Mouse (Mus musculus) intestine, embryonic 15.5 days (tissue): ENCODE data around the gene Map2k1. TPM values are rescaled to one million over a fixed set of nuclear protein-coding genes. Genes with fewer than 3 reads are reported as not detected.
"Not testable (repeated sequence)": the region's sequence is repeated elsewhere in the genome, so short reads cannot be mapped to it uniquely, and the experiment has no call there.

Source experiments
- ATAC-seq: fragments of 200-750 bp; cut with Nextera tagmentation; 2 replicates; pipeline ENCODE4 v1.8.0; 2017; ENCODE audit warnings: moderate TSS enrichment, moderate library complexity
- H3K27ac ChIP-seq: fragments of 300-500 bp; sonication (generic); 2 replicates; pipeline ENCODE4 v1.5.1; 2015; ENCODE audit warnings: mild to moderate bottlenecking, inconsistent platforms
- H3K27me3 ChIP-seq: fragments of 300-500 bp; sonication (generic); replicated peaks from 2 replicates; pipeline ENCODE4 v1.6.1; 2015; ENCODE audit warnings: inconsistent platforms
- H3K36me3 ChIP-seq: fragments of 300-500 bp; sonication (generic); 2 replicates; pipeline ENCODE4 v1.6.1; 2015; ENCODE audit warnings: inconsistent platforms
- H3K4me1 ChIP-seq: fragments of 300-500 bp; sonication (generic); replicated peaks from 2 replicates; pipeline ENCODE4 v1.6.1; 2015; ENCODE audit warnings: inconsistent platforms
- H3K4me2 ChIP-seq: fragments of 300-500 bp; sonication (generic); replicated peaks from 2 replicates; pipeline ENCODE4 v1.6.1; 2015; ENCODE audit warnings: mild to moderate bottlenecking, inconsistent platforms
- H3K4me3 ChIP-seq: fragments of 300-500 bp; sonication (generic); replicated peaks from 2 replicates; pipeline ENCODE4 v1.5.1; 2015; ENCODE audit warnings: inconsistent platforms
- H3K9ac ChIP-seq: fragments of 300-500 bp; sonication (generic); 2 replicates; pipeline ENCODE4 v1.6.1; 2015; ENCODE audit warnings: inconsistent platforms
- H3K9me3 ChIP-seq: fragments of 300-500 bp; sonication (generic); 2 replicates; pipeline ENCODE4 v1.6.1; 2016; ENCODE audit warnings: inconsistent platforms
- WGBS: fragments of 180-500 bp; shearing (Covaris S2); methylation state at CpG from one replicate; pipeline ENCODE4 v1.1.7; 2015; 5-methylcytosine and 5-hydroxymethylcytosine counted together
- polyA plus RNA-seq: library from polyadenylated mRNA; unstranded; fragments of >200 nt; fragmentation: Nextera tagmentation; extraction: Ambion mirVana; gene quantifications from 2 replicates; pipeline ENCODE4 v1.2.1, GENCODE M21; 2015

Gene Map2k1
- polyA plus RNA-seq, 1 experiment from 2014 or later = 102 TPM

DNA sequence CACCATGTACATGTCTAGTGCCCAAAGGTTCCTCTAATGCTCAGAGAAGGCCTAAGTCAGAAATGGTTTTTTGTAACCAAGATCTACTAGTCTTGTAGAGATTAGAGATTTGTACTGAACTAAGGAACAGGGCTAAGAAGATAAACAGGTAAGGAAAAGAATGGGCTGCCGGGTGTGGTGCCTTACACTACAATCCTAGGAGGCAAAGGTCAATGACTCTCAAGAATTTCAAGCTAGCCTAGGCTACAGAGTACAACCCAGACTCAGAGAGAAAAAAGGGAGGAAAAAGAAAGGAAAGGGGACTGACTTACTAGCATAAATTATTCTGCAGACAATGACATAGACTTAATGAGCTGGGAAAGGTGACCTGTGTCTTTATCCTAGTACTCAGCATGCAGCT, 32.8 kb downstream of the Map2k1 start:
- no peak overlapping the region for H3K4me2 ChIP-seq
- H3K27me3 ChIP-seq = no peaks in the 10 kb centered on the region
- H3K9ac ChIP-seq = no peak overlapping the region
- H3K4me1 ChIP-seq = no peaks in the 10 kb centered on the region
- H3K36me3 ChIP-seq = no peaks in the 10 kb centered on the region
- H3K4me3 ChIP-seq = no peak overlapping the region
- WGBS = 47% methylated on average over 1 of the region's 1 CpGs
- peak; percentile 82 for ATAC-seq
- H3K27ac ChIP-seq = no peak overlapping the region
- no peaks in the 10 kb centered on the region for H3K9me3 ChIP-seq

DNA sequence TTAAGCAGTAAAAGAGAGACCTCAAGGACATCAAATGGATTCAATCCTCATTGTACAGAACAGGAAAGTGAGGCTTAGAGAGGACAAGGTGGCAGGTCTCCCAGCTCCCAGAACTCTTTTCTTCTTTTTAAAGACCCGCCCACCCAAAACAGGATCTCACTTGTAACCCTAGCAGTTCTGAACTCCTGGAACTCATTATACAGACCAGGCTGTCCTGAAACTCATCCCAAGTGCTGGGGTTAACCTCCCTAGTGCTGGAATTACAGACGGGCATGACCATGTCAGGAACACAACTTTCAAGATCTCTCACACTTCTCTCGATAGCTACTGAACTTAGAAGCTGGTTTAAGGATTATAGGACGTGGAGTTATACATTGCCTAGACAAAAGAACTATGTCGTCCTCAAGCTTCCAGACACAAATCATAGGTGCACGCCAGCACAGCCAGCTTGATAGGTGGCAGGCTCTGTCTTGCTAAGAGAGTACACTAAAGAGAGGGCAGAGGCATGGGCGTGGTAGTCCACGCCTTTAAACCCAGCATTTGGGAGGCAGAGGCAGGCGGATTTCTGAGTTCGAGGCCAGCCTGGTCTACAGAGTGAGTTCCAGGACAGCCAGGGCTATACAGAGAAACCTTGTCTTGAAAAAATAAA, 33.5 kb downstream of the Map2k1 start:
- Histone ChIP-seq H3K27ac (no peak overlapping the region), H3K4me1 (no peaks in the 10 kb centered on the region), H3K36me3 (no peaks in the 10 kb centered on the region), H3K27me3 (no peaks in the 10 kb centered on the region), H3K9ac (no peak overlapping the region), H3K4me3 (no peak overlapping the region), H3K4me2 (no peak overlapping the region), H3K9me3 (no peaks in the 10 kb centered on the region)
- 85% methylated on average over 10 of the region's 10 CpGs for WGBS
- ATAC-seq = no peak

DNA sequence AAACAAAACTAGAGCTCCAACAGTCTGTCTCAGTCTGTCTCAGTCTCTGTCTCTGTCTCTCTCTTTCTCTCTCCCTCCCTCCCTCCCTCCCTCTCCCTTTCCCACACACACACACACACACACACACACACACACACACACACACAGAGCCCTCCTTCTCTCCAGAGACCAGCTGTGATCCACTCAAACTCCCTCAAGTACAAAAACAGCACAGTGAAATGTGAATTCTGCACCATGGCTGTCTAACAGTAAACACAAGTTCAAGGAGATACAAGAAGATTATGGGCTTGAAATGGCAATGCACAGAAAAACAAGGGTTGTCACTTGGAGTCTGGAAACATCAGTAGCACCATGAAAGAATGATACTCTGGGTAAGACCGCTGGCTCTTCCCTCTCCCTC, 34.1 kb downstream of the Map2k1 start:
- 74% methylated on average over 1 of the region's 1 CpGs for WGBS
- ATAC-seq = no peak
- no peak overlapping the region for H3K27ac ChIP-seq

DNA sequence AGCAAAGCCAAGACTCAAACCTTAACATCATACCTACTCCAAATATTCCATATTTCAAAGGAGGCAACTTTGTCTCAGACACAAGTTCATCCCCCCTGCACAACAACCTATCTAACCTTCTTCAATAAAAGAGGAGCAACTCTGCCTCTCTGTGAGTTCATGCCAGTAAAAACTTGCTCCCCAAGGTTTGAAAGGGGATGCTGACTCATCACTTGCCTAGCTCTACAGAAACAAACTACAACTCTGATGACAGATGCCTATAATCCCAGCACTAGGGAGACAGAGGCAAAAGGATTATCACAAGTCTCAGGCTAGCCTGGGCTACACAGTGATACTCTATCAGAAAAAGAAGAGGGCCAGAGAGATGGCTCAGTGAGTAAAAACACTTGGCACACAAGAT, 35.5 kb downstream of the Map2k1 start:
- no peak overlapping the region for H3K9ac ChIP-seq
- H3K9me3 ChIP-seq = no peaks in the 10 kb centered on the region
- no peak for ATAC-seq
- H3K27me3 ChIP-seq = no peaks in the 10 kb centered on the region
- H3K4me2 ChIP-seq = no peak overlapping the region
- H3K27ac ChIP-seq = no peak overlapping the region
- H3K4me3 ChIP-seq = no peak overlapping the region
- peaks cover 3% of the 10 kb centered on the region; the same call in 1 of the 2 replicates for H3K4me1 ChIP-seq
- H3K36me3 ChIP-seq = 0 out of 2 replicates have a peak, but pooled peaks cover 3% of the 10 kb centered on the region

More for the DNA sequence above, 34.1 kb downstream of the Map2k1 start:
- Histone ChIP-seq H3K9ac (no peak overlapping the region), H3K27me3 (no peaks in the 10 kb centered on the region), H3K4me1 (peaks cover 2% of the 10 kb centered on the region; the same call in 1 of the 2 replicates), H3K4me3 (no peak overlapping the region), H3K4me2 (no peak overlapping the region), H3K36me3 (0 out of 2 replicates have a peak, but pooled peaks cover 3% of the 10 kb centered on the region), H3K9me3 (no peaks in the 10 kb centered on the region)

DNA sequence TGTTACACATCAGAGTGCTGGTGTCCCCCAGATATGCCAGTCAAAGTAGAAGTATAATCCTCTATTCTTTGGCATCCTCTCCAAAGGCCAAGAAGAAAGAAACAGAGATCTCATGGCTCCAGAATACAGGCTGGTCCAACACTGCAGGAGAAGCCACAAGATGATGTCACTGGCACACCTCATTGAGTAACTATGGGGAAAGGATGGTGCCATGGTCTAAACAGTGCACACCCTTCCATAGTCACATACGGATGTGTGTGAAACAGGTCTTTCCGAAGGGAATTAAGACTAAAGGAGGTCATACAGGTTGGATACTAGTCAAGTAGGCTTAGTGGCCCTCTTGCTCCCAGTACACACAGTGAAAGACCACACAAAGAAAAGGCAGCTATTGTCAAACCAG, 36.8 kb downstream of the Map2k1 start:
- H3K27ac ChIP-seq = no peak overlapping the region
- no peak for ATAC-seq
- 92% methylated on average over 2 of the region's 2 CpGs for WGBS

DNA sequence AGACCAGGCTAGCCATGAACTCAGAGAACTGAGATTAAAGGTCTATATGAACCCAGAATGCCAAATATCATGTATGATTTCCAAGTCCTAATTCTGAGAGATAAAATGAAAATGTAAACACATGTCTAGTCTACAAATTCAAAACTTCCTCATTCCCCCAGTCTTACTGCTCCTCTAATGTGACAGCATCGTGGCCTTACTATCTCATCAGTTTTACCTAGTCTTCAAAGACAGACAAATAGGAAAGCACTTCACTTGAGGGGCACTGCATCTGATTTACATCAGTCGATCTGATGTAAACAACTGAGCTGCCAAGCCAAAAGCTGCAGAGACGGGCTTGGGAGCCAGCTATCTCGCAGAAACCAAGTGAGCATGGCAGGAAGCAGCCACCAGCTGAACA, 37.3 kb downstream of the Map2k1 start:
- peaks cover 6% of the 10 kb centered on the region; the same call in 1 of the 2 replicates for H3K36me3 ChIP-seq
- H3K4me1 ChIP-seq = peaks cover 3% of the 10 kb centered on the region; the same call in 1 of the 2 replicates
- ATAC-seq = no peak
- 50% methylated on average over 4 of the region's 4 CpGs for WGBS
- no peak overlapping the region for H3K27ac ChIP-seq
- no peak overlapping the region for H3K4me2 ChIP-seq
- no peaks in the 10 kb centered on the region for H3K9me3 ChIP-seq
- no peak overlapping the region for H3K9ac ChIP-seq
- H3K4me3 ChIP-seq = no peak overlapping the region
- H3K27me3 ChIP-seq = no peaks in the 10 kb centered on the region

More for the DNA sequence above, 36.8 kb downstream of the Map2k1 start:
- no peak overlapping the region for H3K4me3 ChIP-seq
- H3K9me3 ChIP-seq = no peaks in the 10 kb centered on the region
- H3K36me3 ChIP-seq = peaks cover 6% of the 10 kb centered on the region; the same call in 1 of the 2 replicates
- no peak overlapping the region for H3K4me2 ChIP-seq
- H3K9ac ChIP-seq = no peak overlapping the region
- H3K27me3 ChIP-seq = no peaks in the 10 kb centered on the region
- H3K4me1 ChIP-seq = peaks cover 3% of the 10 kb centered on the region; the same call in 1 of the 2 replicates

DNA sequence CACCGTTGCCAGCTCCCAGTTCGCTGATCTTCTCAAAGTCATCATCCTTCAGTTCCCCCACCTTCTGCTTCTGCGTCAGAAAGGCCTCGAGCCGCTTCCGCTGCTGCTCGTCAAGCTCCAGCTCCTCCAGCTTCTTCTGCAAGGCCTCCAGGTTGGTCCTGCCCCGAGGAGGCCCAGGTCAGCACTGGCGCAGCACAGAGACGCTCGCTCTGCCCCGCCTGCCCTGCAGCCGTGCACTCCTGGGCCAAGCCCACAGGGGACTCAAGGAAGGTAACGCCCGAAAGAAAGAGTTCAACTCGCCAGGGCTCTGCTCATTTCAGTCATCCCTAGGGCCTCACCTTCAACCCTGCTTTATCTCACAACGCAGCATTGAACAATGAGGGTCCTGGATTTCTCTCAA, 39.0 kb downstream of the Map2k1 start:
- ATAC-seq = peak; percentile 76
- no peak overlapping the region for H3K27ac ChIP-seq

DNA sequence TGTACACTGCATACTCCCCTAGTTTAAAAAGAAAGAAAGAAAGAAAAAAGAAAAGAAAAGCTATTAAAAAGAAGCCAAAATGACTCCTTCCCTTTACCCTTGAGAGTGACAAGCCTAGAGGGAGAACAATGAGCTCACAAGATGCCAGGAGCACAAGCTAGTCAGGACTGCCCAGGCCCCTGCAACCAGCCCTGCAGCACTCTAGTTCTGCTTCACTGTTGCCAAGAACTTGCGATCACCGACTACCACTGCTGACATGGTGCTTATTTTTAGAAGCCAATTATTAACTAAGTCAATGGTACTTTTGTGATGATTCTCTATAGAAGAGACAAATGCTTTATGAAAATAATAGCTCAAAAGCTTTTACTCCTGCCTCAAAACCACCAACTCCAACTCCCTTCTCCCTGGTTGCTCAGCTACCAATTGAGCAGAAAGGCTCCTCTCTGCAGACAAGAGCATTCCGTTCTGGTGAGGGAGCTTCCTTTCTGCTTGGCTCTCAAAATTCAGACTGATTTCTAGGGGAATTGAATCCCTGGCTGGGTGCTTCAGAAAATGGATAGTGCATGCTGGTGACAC, 45.8 kb downstream of the Map2k1 start:
- Histone ChIP-seq H3K36me3 (peaks cover 14% of the 10 kb centered on the region), H3K4me1 (no peaks in the 10 kb centered on the region), H3K4me2 (no peak overlapping the region), H3K4me3 (no peak overlapping the region), H3K27me3 (no peaks in the 10 kb centered on the region), H3K9ac (no peak overlapping the region), H3K9me3 (no peaks in the 10 kb centered on the region), H3K27ac (no peak overlapping the region)
- ATAC-seq = no peak
- 80% methylated on average over 3 of the region's 3 CpGs for WGBS

More for the DNA sequence above, 39.0 kb downstream of the Map2k1 start:
- H3K9me3 ChIP-seq = no peaks in the 10 kb centered on the region
- no peak overlapping the region for H3K4me2 ChIP-seq
- peaks cover 3% of the 10 kb centered on the region; the same call in 1 of the 2 replicates for H3K4me1 ChIP-seq
- H3K27me3 ChIP-seq = no peaks in the 10 kb centered on the region
- H3K36me3 ChIP-seq = peaks cover 6% of the 10 kb centered on the region
- no peak overlapping the region for H3K9ac ChIP-seq
- no peak overlapping the region for H3K4me3 ChIP-seq
- WGBS = 77% methylated on average over 17 of the region's 17 CpGs

DNA sequence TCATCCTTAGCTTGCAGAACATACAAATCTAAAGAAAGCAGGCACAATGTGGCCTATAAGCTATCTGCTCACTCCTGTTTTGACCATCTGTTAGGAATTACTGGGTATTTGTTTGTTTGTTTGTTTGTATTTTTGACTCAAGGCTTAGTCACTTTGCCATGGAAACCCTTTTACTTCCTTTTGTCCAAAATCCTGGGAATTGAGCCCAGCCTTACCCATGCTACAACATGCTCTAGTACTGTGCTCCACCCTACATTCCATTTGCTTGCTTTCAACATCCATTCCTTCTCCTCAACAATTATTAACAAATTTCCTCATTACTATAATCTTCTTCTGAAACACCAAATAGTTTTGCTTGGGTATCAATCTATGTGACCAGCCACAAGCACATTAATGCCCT, 50.6 kb downstream of the Map2k1 start:
- no peak overlapping the region for H3K9ac ChIP-seq
- no peaks in the 10 kb centered on the region for H3K9me3 ChIP-seq
- no peaks in the 10 kb centered on the region for H3K27me3 ChIP-seq
- no peak overlapping the region for H3K4me2 ChIP-seq
- peaks cover 9% of the 10 kb centered on the region; the same call in 1 of the 2 replicates for H3K4me1 ChIP-seq
- no peak for ATAC-seq
- no peak overlapping the region; the same call in 1 of the 2 replicates for H3K27ac ChIP-seq
- no peak overlapping the region for H3K4me3 ChIP-seq
- H3K36me3 ChIP-seq = peaks cover 12% of the 10 kb centered on the region; the same call in 1 of the 2 replicates

DNA sequence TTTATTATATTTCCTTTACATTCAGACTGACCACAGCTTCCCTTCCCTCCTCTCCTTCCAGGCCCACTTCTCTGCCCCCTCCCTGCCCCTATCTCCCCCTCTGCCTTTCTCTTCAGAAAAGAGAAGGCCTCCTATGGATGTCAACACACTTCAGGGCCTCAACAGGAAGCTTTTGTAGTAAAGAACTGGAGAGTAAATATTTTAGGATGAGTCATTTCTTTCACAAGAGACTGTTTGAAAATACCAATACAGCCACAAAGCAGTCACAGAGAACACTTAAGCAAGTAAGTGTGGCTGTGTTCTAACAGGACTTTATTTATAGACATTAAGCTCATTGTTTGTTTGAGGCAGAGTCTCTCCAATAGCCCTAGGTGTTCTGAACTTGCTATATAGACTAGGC, 51.1 kb downstream of the Map2k1 start:
- Histone ChIP-seq H3K4me3 (no peak overlapping the region), H3K9me3 (no peaks in the 10 kb centered on the region), H3K9ac (no peak overlapping the region), H3K4me2 (no peak overlapping the region), H3K4me1 (peaks cover 9% of the 10 kb centered on the region; the same call in 1 of the 2 replicates), H3K27ac (no peak overlapping the region; the same call in 1 of the 2 replicates), H3K27me3 (no peaks in the 10 kb centered on the region), H3K36me3 (peaks cover 12% of the 10 kb centered on the region; the same call in 1 of the 2 replicates)
- no peak for ATAC-seq

DNA sequence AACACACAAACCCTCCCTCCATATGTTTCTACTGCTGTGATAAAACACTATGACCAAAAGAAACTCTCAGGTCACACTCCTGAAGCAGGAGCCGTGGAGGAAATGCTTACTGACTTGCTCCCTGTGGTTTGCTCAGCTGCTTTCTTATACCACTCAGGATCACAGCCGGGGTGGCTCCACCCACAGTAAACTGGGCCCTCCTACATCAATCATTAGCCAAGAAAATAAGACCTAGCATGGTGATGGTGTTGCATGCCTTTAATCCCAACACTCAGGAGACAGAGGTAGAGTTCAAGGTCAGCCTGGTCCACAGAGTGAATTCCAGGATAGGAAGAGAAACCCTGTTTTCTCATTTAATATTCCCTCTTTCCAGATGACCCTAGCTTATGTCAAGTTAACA, 53.5 kb downstream of the Map2k1 start:
- ATAC-seq = peak; percentile 84
- Histone ChIP-seq H3K27me3 (no peaks in the 10 kb centered on the region), H3K4me3 (no peak overlapping the region), H3K9me3 (no peaks in the 10 kb centered on the region), H3K27ac (peak overlapping the region; percentile 71), H3K4me2 (no peak overlapping the region), H3K9ac (no peak overlapping the region), H3K36me3 (peaks cover 6% of the 10 kb centered on the region; the same call in 1 of the 2 replicates), H3K4me1 (peaks cover 9% of the 10 kb centered on the region; the same call in 1 of the 2 replicates)
- 43% methylated on average over 2 of the region's 2 CpGs for WGBS

DNA sequence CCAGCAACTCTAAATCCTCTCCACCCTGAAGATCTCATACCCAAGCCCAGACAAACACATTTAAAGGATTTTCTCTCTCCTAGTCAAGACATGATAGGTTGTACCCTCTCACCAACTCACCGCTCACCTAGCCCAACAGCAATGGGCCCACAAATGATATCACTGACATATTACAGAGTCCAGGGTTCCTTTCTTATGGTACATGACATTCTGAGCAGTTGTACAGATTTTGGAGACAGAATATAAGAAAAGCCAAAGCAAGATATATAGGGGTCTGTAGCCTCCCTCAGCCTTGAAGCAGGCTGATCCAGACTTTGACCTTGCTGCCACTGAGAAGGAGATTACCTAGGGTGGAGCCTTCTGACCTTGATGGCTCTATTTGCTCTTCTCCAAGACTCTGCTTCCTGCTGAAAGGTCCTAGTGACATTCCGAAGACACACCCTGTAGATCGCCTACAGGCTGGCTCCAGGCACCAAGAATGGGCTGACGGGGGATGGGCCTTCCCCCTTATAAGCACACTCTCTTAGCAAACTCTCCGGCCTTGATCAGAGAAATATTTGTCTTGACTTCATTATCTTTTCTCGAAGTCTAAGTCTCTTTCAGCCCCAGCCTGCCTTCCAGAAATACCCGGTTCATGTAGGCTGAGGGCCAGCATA, 54.5 kb downstream of the Map2k1 start:
- peak; percentile 55 for ATAC-seq
- H3K27ac ChIP-seq = peak overlapping the region; percentile 72
- H3K4me3 ChIP-seq, H3K4me2 ChIP-seq, H3K9ac ChIP-seq, H3K4me1 ChIP-seq, H3K36me3 ChIP-seq, H3K9me3 ChIP-seq, H3K27me3 ChIP-seq: not testable (repeated sequence)
- 68% methylated on average over 7 of the region's 7 CpGs for WGBS
